In genomic region chr2:164430697-164431096, GRCm38 (mm10) we compare ENCODE assay signal across 11 mouse cellular contexts. TPM values are rescaled to one million over a fixed set of nuclear protein-coding genes. Genes with fewer than 3 reads are reported as not detected.
DNase-seq lines count a peak whose midpoint lies in the region; ATAC-seq lines count a peak whose summit lies in the region.
"Had no signal": no experiment of that assay in that cellular context is flagged by ENCODE, and none has a peak within 500 bp of the region (broad histone marks: within the 10 kb centered on the region; RNA-seq: fewer than 3 reads in every experiment).

No protein-coding gene starts in this region.

- no peaks in the 10 kb centered on the region for H3K9me3 ChIP-seq in midbrain, embryonic 11.5 days (ENCODE audit: control insufficient read depth, low read length)
- H3K9me3 ChIP-seq in midbrain, embryonic 10.5 days (replicated peaks): no peaks in the 10 kb centered on the region
- H3K9me3 ChIP-seq in embryonic facial prominence, embryonic 15.5 days (replicated peaks): no peaks in the 10 kb centered on the region
- no peaks in the 10 kb centered on the region for H3K9me3 ChIP-seq in stomach, embryonic 14.5 days (ENCODE audit: control insufficient read depth, low read depth, low read length)
- H3K9me3 ChIP-seq: midbrain, embryonic 13.5 days had no signal

- no peaks in the 10 kb centered on the region for H3K36me3 ChIP-seq in midbrain, embryonic 11.5 days (ENCODE audit: control insufficient read depth, insufficient read depth, low read length)
- H3K36me3 ChIP-seq in midbrain, embryonic 10.5 days: no peaks in the 10 kb centered on the region; the same call in 1 of the 2 replicates
- H3K36me3 ChIP-seq in embryonic facial prominence, embryonic 15.5 days: peaks cover 37% of the 10 kb centered on the region
- peaks cover 15% of the 10 kb centered on the region; the same call in 1 of the 2 replicates for H3K36me3 ChIP-seq in stomach, embryonic 14.5 days (ENCODE audit: control insufficient read depth, insufficient read depth, low read length)
- H3K36me3 ChIP-seq: midbrain, embryonic 13.5 days had no signal

- no peak overlapping the region; the same call in 1 of the 2 replicates for H3K4me2 ChIP-seq in midbrain, embryonic 11.5 days
- H3K4me2 ChIP-seq in embryonic facial prominence, embryonic 15.5 days (replicated peaks): peak overlapping the region; percentile 39
- H3K4me2 ChIP-seq in stomach, embryonic 14.5 days (replicated peaks; ENCODE audit: low read depth, low read length): peak overlapping the region; percentile 15; the same call in 1 of the 2 replicates
- H3K4me2 ChIP-seq: midbrain, embryonic 13.5 days had no signal

- no peak overlapping the region for H3K9ac ChIP-seq in midbrain, embryonic 11.5 days (ENCODE audit: low read length)
- no peak overlapping the region for H3K9ac ChIP-seq in embryonic facial prominence, embryonic 15.5 days
- no peak overlapping the region for H3K9ac ChIP-seq in stomach, embryonic 14.5 days (replicated peaks; ENCODE audit: low read depth, low read length)
- H3K9ac ChIP-seq: midbrain, embryonic 13.5 days had no signal

- H3K4me1 ChIP-seq in midbrain, embryonic 11.5 days (ENCODE audit: control insufficient read depth, insufficient read depth, low read length): peaks cover 4% of the 10 kb centered on the region; the same call in 1 of the 2 replicates
- H3K4me1 ChIP-seq in midbrain, embryonic 10.5 days: peaks cover 51% of the 10 kb centered on the region
- H3K4me1 ChIP-seq in embryonic facial prominence, embryonic 15.5 days: peaks cover 55% of the 10 kb centered on the region
- peaks cover 55% of the 10 kb centered on the region for H3K4me1 ChIP-seq in stomach, embryonic 14.5 days (ENCODE audit: control insufficient read depth, insufficient read depth, low read length)
- H3K4me1 ChIP-seq: midbrain, embryonic 13.5 days had no signal

- peak; percentile 85 for DNase-seq in midbrain, embryonic 11.5 days (ENCODE audit: low spot score, missing footprints)
- DNase-seq in midbrain, embryonic 10.5 days (ENCODE audit: low spot score): no peak
- peak; percentile 74 to 80 for DNase-seq in kidney, postnatal 36 days
- DNase-seq in frontal cortex, adult 2 months (ENCODE audit: extremely low spot score in 1 of 2, low spot score in 1 of 2): no peak
- no peak for DNase-seq in thymus, postnatal 4 days
- DNase-seq in cerebellum, adult 11-12 months: no peak

- ATAC-seq in midbrain, embryonic 11.5 days (ENCODE audit: low FRiP score): no peak
- no peak for ATAC-seq in embryonic facial prominence, embryonic 15.5 days (ENCODE audit: insufficient number of reproducible peaks, low FRiP score, low TSS enrichment, low read depth)
- 0 out of 2 replicates have a peak, but pooled peaks have one; percentile 37 for ATAC-seq in stomach, embryonic 14.5 days (ENCODE audit: insufficient number of reproducible peaks, insufficient read depth, low FRiP score, low read depth)
- ATAC-seq: forebrain, embryonic 16.5 days; midbrain, embryonic 13.5 days; Patski had no signal

- H3K27me3 ChIP-seq in midbrain, embryonic 11.5 days (ENCODE audit: control insufficient read depth, insufficient read depth, low read length): no peaks in the 10 kb centered on the region
- H3K27me3 ChIP-seq in midbrain, embryonic 10.5 days (ENCODE audit: low read depth, poor library complexity, severe bottlenecking): peaks cover 28% of the 10 kb centered on the region
- no peaks in the 10 kb centered on the region for H3K27me3 ChIP-seq in embryonic facial prominence, embryonic 15.5 days
- H3K27me3 ChIP-seq in stomach, embryonic 14.5 days (ENCODE audit: control insufficient read depth, insufficient read depth, low read length): no peaks in the 10 kb centered on the region
- H3K27me3 ChIP-seq: midbrain, embryonic 13.5 days; Patski had no signal

- 29% methylated on average over 7 of the region's 7 CpGs for WGBS in midbrain, embryonic 11.5 days
- WGBS in midbrain, embryonic 10.5 days: 18% methylated on average over 7 of the region's 7 CpGs
- 14% methylated on average over 7 of the region's 7 CpGs for WGBS in embryonic facial prominence, embryonic 15.5 days
- 8% methylated on average over 7 of the region's 7 CpGs for WGBS in stomach, embryonic 14.5 days

- no peak overlapping the region for H3K4me3 ChIP-seq in midbrain, embryonic 11.5 days (ENCODE audit: low read depth, low read length)
- no peak overlapping the region for H3K4me3 ChIP-seq in midbrain, embryonic 10.5 days
- 0 out of 2 replicates have a peak overlapping the region, but pooled peaks have one; percentile 1 for H3K4me3 ChIP-seq in embryonic facial prominence, embryonic 15.5 days (replicated peaks)
- 0 out of 2 replicates have a peak overlapping the region, but pooled peaks have one; percentile 1 for H3K4me3 ChIP-seq in stomach, embryonic 14.5 days (ENCODE audit: low read depth, low read length)
- H3K4me3 ChIP-seq: midbrain, embryonic 13.5 days had no signal

- no peak overlapping the region for H3K27ac ChIP-seq in midbrain, embryonic 11.5 days (ENCODE audit: low read depth, low read length)
- H3K27ac ChIP-seq in midbrain, embryonic 10.5 days (replicated peaks): no peak overlapping the region
- peak overlapping the region; percentile 60 for H3K27ac ChIP-seq in embryonic facial prominence, embryonic 15.5 days (replicated peaks)
- H3K27ac ChIP-seq in stomach, embryonic 14.5 days (ENCODE audit: low read length): peak overlapping the region; percentile 0; the same call in 1 of the 2 replicates
- H3K27ac ChIP-seq: midbrain, embryonic 13.5 days had no signal

RNA-seq across cellular contexts. Expression of gene Sdc4, which starts 13.0 kb away (rescaled TPM):
- 9.7 and 9.9 TPM in 2 replicates for polyA plus RNA-seq in midbrain, embryonic 11.5 days (2014; fragmentation: Nextera tagmentation; extraction: Ambion mirVana)
- polyA plus RNA-seq in midbrain, embryonic 10.5 days (2016; fragmentation: Nextera tagmentation; extraction: Ambion mirVana): 16.1 and 17.4 TPM in 2 replicates
- 113 and 114 TPM in 2 replicates for polyA plus RNA-seq in embryonic facial prominence, embryonic 15.5 days (2015; fragmentation: Nextera tagmentation; extraction: Ambion mirVana)
- polyA plus RNA-seq in stomach, embryonic 14.5 days (2014; fragmentation: Nextera tagmentation; extraction: Ambion mirVana): 104 and 120 TPM in 2 replicates
- 45.0 and 46.5 TPM in 2 replicates for polyA plus RNA-seq in frontal cortex, adult 2 months (2012; rRNA removed)

RNA-seq across cellular contexts. Expression of gene Matn4, which starts 25.7 kb away (rescaled TPM):
- 0.10 and 0.23 TPM in 2 replicates for polyA plus RNA-seq in midbrain, embryonic 11.5 days (2014; fragmentation: Nextera tagmentation; extraction: Ambion mirVana)
- 0.21 TPM in 1 of 2 replicates, not detected in the other for polyA plus RNA-seq in midbrain, embryonic 10.5 days (2016; fragmentation: Nextera tagmentation; extraction: Ambion mirVana)
- 33.4 and 58.2 TPM in 2 replicates for polyA plus RNA-seq in embryonic facial prominence, embryonic 15.5 days (2015; fragmentation: Nextera tagmentation; extraction: Ambion mirVana)
- 1.1 and 2.0 TPM in 2 replicates for polyA plus RNA-seq in stomach, embryonic 14.5 days (2014; fragmentation: Nextera tagmentation; extraction: Ambion mirVana)
- polyA plus RNA-seq in frontal cortex, adult 2 months (2012; rRNA removed): 25.8 and 25.9 TPM in 2 replicates

RNA-seq across cellular contexts. Expression of gene Sys1, which starts 26.1 kb away (rescaled TPM):
- 62.0 and 63.6 TPM in 2 replicates for polyA plus RNA-seq in midbrain, embryonic 11.5 days (2014; fragmentation: Nextera tagmentation; extraction: Ambion mirVana)
- 64.8 and 65.9 TPM in 2 replicates for polyA plus RNA-seq in midbrain, embryonic 10.5 days (2016; fragmentation: Nextera tagmentation; extraction: Ambion mirVana)
- polyA plus RNA-seq in embryonic facial prominence, embryonic 15.5 days (2015; fragmentation: Nextera tagmentation; extraction: Ambion mirVana): 66.3 and 67.8 TPM in 2 replicates
- 65.0 and 67.6 TPM in 2 replicates for polyA plus RNA-seq in stomach, embryonic 14.5 days (2014; fragmentation: Nextera tagmentation; extraction: Ambion mirVana)
- 58.1 and 59.1 TPM in 2 replicates for polyA plus RNA-seq in frontal cortex, adult 2 months (2012; rRNA removed)

RNA-seq across cellular contexts. Expression of gene Rbpjl, which starts 27.8 kb away (rescaled TPM):
- not detected in 2 replicates for polyA plus RNA-seq in midbrain, embryonic 11.5 days (2014; fragmentation: Nextera tagmentation; extraction: Ambion mirVana)
- polyA plus RNA-seq in midbrain, embryonic 10.5 days (2016; fragmentation: Nextera tagmentation; extraction: Ambion mirVana): not detected in 2 replicates
- polyA plus RNA-seq in embryonic facial prominence, embryonic 15.5 days (2015; fragmentation: Nextera tagmentation; extraction: Ambion mirVana): 0.50 and 0.98 TPM in 2 replicates
- polyA plus RNA-seq in stomach, embryonic 14.5 days (2014; fragmentation: Nextera tagmentation; extraction: Ambion mirVana): 0.14 and 6.6 TPM in 2 replicates
- 1.7 and 1.8 TPM in 2 replicates for polyA plus RNA-seq in frontal cortex, adult 2 months (2012; rRNA removed)
- polyA plus RNA-seq: midbrain, embryonic 13.5 days had no signal

RNA-seq across cellular contexts. Expression of gene Gm20458, which starts 30.1 kb away (rescaled TPM):
- polyA plus RNA-seq in midbrain, embryonic 11.5 days (2014; fragmentation: Nextera tagmentation; extraction: Ambion mirVana): 4.7 and 5.0 TPM in 2 replicates
- 3.7 and 3.9 TPM in 2 replicates for polyA plus RNA-seq in midbrain, embryonic 10.5 days (2016; fragmentation: Nextera tagmentation; extraction: Ambion mirVana)
- 12.2 and 12.5 TPM in 2 replicates for polyA plus RNA-seq in embryonic facial prominence, embryonic 15.5 days (2015; fragmentation: Nextera tagmentation; extraction: Ambion mirVana)
- 7.0 and 19.1 TPM in 2 replicates for polyA plus RNA-seq in stomach, embryonic 14.5 days (2014; fragmentation: Nextera tagmentation; extraction: Ambion mirVana)
- 9.3 and 10.0 TPM in 2 replicates for polyA plus RNA-seq in frontal cortex, adult 2 months (2012; rRNA removed)

Comparison
In these comparisons a context has a peak if more than half of its experiments do, and no peak if none do; other contexts are left out.
1. DNase-seq: peak in midbrain, embryonic 11.5 days (single experiment) and kidney, postnatal 36 days (2 of 2); none in midbrain, embryonic 10.5 days (single experiment), frontal cortex, adult 2 months (0 of 2), thymus, postnatal 4 days (single experiment) and cerebellum, adult 11-12 months (single experiment).
2. H3K27ac ChIP-seq: peak in embryonic facial prominence, embryonic 15.5 days (single experiment) and stomach, embryonic 14.5 days (single experiment); none in midbrain, embryonic 11.5 days (single experiment) and midbrain, embryonic 10.5 days (single experiment).
3. H3K4me3 ChIP-seq: peak in embryonic facial prominence, embryonic 15.5 days (single experiment) and stomach, embryonic 14.5 days (single experiment); none in midbrain, embryonic 11.5 days (single experiment) and midbrain, embryonic 10.5 days (single experiment).